Mouse (Mus musculus): ENCODE results near the gene Gm4553. TPM values are rescaled to one million over a fixed set of nuclear protein-coding genes. Genes with fewer than 3 reads are reported as not detected.
"Not testable (repeated sequence)": the region's sequence is repeated elsewhere in the genome, so short reads cannot be mapped to it uniquely, and the experiment has no call there.

Gene Gm4553
- not detected for total RNA-seq (2022)

- not testable (repeated sequence) for DNase-seq (ENCODE audit: low spot score in 2 of 2)
Observed at GRCm38 (mm10) chr7:142165639-142166038, at the start of gene Gm4553. Gene Gm4553 (minus strand): TSS chr7:142165739.

GRCm38 (mm10) chr7:142212136-142212535 is 46.6 kb upstream of the Gm4553 start:
- DNase-seq (ENCODE audit: low spot score in 2 of 2): not testable (repeated sequence)

GRCm38 (mm10) chr7:142211559-142211958 is 46.0 kb upstream of the Gm4553 start, which contains the start of gene Gm7579:
Gene Gm7579 (plus strand): TSS chr7:142211859.
- DNase-seq (ENCODE audit: low spot score in 2 of 2): no peak

DNA sequence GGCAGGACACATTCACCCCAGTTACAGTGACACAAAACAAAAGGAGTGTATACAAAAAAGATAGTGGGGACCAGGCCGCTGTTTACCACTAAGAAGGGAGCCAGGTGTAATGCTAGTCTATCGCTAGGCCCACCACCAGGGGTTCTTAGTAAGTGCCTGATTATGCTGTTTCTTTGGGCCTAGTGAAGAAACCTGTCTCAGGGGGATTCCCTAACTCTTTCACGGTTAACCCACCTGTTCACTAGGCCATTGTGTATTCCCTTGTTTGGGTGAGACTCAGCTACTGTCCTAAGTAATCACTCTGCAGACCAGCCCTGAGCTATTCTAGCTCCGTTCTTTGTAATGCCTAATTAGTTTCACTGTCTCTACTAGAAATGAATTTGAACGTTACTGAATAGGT is 41.4 kb upstream of the Gm4553 start:
- DNase-seq (ENCODE audit: low spot score in 2 of 2): not testable (repeated sequence)

DNA sequence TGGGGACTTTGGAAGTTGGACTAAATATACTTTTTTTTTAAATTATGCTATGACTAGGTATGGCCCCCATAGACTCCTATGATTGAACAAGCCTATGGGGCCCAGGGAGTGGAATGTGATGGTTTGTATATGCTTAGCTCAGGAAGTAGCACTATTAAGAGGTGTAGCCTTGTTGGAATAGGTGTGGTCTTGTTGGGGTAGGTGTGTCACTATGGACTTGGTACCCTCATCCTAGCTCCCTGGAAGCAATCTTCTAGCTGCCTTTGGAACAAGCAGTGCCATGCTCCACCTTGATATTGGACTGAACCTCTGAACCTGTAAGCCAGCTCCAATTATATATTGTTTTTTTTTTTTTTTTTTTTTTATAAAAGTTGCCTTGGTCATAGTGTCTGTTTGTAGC is 39.9 kb upstream of the Gm4553 start:
- DNase-seq (ENCODE audit: low spot score in 2 of 2): no peak

GRCm38 (mm10) chr7:142201064-142201463 is 35.5 kb upstream of the Gm4553 start, which contains the start of gene Krtap5-3:
Gene Krtap5-3 (plus strand): TSS chr7:142201364.
- DNase-seq (ENCODE audit: low spot score in 2 of 2): no peak

GRCm38 (mm10) chr7:142198748-142199147 is 33.2 kb upstream of the Gm4553 start:
- no peak for DNase-seq (ENCODE audit: low spot score in 2 of 2)

DNA sequence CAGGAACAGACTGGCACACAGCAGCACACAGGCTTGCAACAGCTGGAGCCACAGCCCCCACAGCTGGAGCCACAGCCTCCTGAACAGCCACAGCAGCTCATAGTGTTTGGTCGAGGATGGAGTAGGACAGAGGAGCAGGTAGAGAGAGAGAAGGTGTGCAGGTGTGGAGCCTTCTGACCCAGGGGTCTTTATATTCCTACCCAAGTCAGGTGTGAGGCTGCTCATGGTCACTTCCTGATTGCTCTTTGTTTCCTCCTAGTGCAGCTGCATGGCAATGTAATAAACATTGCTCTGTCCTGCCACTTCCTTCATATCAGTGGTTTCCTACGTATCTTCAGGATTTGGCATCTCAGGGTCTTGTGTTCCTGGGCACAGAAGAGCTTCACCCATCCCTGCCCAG is 24.8 kb upstream of the Gm4553 start, which contains the start of gene Gm10153:
Gene Gm10153, minus strand, starts transcription at position 101 of the 400 bp plus-strand sequence.
- no peak for DNase-seq (ENCODE audit: low spot score in 2 of 2)

DNA sequence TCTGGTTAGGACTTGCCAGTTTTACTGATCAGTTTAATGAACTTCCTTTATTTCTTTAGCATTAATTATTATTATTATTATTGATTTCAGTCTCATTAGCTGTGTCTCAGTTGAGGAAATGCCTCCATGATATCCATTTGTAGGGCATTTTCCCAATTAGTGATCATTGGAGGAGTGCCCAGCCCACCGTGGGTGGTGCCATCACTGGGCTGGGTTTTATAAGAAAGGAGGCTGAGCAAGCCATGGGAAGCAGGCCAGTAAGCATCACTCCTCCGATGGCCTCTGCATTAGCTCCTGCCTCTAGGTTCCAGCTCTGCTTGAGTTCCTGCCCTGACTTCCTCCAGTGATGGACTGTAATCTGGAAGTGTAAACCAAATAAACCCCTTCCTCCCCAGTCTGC is 22.6 kb upstream of the Gm4553 start:
- DNase-seq (ENCODE audit: low spot score in 2 of 2): no peak

- no peak for DNase-seq (ENCODE audit: low spot score in 2 of 2)
Observed at GRCm38 (mm10) chr7:142181021-142181420, 15.5 kb upstream of the Gm4553 start.

- no peak for DNase-seq (ENCODE audit: low spot score in 2 of 2)
Observed at GRCm38 (mm10) chr7:142178685-142179084, 13.1 kb upstream of the Gm4553 start.

- DNase-seq (ENCODE audit: low spot score in 2 of 2): not testable (repeated sequence)
Observed at GRCm38 (mm10) chr7:142175905-142176304, 10.4 kb upstream of the Gm4553 start, which contains the start of gene Krtap5-2. Gene Krtap5-2 (minus strand): TSS chr7:142176005.

DNA sequence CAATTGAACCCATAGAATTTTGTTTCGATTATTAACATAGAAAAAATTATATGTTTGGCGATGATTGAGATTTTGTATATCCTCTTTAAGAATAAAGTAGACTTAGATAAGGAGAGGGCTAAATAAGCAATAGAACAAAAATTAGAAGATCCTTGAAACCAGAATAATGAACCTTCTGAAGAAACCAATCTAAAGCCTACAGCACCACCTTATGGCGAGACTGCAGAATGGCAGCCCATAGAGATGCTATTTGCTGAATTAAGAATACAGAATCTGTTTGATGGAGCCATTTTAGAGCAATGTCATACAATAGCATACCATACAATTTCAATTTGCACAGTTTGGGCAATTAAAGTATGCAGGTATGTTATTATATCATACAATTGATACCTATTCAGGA is 4.3 kb upstream of the Gm4553 start:
- no peak for DNase-seq (ENCODE audit: low spot score in 2 of 2)

GRCm38 (mm10) chr7:142159366-142159765 is 6.2 kb downstream of the Gm4553 start:
- DNase-seq (ENCODE audit: low spot score in 2 of 2): no peak

DNA sequence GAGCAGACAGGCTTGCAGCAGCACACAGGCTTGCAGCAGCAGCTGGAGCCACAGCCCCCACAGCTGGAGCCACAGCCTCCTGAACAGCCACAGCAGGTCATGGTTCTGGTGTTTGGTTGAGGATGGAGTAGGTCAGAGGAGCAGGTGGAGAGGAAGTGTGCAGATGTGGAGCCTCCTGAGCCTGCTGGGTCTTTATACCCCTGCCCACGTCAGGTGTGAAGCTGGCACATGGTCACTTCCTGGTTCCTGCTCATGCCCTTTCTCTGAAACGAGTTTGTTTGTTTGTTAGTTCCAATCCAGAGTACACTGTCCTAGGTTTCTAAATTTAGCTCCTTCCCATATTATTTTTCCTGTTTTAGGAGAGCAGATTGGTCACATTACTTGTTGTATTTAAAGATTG is 8.5 kb downstream of the Gm4553 start, which contains the start of gene Gm29735:
Gene Gm29735, minus strand, starts transcription at position 101 of the 400 bp plus-strand sequence.
- DNase-seq (ENCODE audit: low spot score in 2 of 2): not testable (repeated sequence)

DNA sequence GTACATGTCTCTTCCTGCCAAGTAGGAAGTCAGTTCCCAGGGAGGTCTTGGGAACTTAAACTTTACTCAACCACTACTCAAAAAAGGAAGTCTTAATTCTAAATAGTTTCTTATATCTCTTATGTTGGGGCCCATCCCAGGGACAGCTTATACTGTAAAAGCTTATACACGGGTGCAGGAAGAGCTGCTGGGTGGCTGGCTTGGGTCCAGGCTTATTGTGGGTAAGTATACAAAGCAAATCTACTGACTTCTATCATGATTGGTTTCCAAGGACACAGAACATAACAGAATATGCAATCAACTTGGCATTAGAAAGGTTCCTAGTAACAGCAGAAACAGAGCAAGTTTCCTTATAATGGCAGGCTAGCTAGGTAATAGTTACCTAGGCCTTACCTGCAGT is 10.2 kb downstream of the Gm4553 start:
- no peak for DNase-seq (ENCODE audit: low spot score in 2 of 2)

GRCm38 (mm10) chr7:142152191-142152590 is 13.3 kb downstream of the Gm4553 start:
- DNase-seq (ENCODE audit: low spot score in 2 of 2): no peak

- no peak for DNase-seq (ENCODE audit: low spot score in 2 of 2)
Observed at GRCm38 (mm10) chr7:142148633-142149032, 16.9 kb downstream of the Gm4553 start.

- DNase-seq (ENCODE audit: low spot score in 2 of 2): peak in 1 of 2 experiments; percentile 32
Observed at GRCm38 (mm10) chr7:142146033-142146432, 19.5 kb downstream of the Gm4553 start.

DNA sequence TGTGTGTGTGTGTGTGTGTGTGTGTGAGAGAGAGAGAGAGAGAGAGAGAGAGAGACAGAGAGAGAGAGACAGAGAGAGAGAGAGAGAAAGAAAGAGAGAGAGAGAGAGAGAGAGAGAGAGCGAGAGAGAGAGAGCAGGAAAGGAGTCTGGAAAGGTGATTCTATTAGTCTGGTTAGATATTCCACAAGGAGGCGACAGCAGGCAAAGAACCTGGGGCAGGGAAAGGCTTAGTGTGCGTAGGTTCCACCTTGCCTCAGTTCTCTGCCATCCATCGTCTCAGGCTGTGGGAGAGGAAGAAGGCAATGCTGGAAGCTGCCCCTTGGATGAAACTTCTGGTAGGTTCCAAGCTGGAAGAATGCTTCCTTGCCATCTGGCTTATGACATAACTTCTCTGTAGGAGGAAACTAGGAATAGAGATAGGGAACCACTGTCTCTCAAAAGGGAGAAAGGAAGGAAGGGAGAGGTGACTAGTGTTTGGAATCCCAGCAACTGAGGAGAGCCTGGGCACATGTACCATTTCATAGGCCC is 20.1 kb downstream of the Gm4553 start:
- DNase-seq (ENCODE audit: low spot score in 2 of 2): no peak

DNA sequence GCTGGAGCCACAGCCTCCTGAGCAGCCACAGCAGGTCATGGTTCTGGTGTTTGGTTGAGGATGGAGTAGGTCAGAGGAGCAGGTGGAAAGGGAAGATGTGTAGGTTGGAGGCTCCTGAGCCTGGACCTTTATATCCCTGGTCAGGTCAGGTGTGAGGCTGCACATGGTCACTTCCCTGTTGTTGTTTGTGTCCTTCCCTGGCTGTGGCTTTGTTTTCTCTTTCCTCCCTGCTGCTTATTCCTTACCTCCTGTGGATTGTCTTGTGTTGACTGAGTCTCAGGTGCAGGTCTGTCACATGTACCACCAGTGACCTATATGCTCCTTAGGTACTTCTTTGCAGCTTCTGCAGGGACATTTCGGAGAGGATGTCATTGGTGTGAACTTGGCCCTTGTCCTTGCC is 21.0 kb downstream of the Gm4553 start, which contains the start of gene Gm45337:
Gene Gm45337, minus strand, starts transcription at position 101 of the 400 bp plus-strand sequence.
- DNase-seq (ENCODE audit: low spot score in 2 of 2): no peak

GRCm38 (mm10) chr7:142143506-142144010 is 22.0 kb downstream of the Gm4553 start:
- not testable (repeated sequence) for DNase-seq (ENCODE audit: low spot score in 2 of 2)

GRCm38 (mm10) chr7:142140696-142141095 is 24.8 kb downstream of the Gm4553 start:
- no peak for DNase-seq (ENCODE audit: low spot score in 2 of 2)
